Mouse (Mus musculus) CH12.LX (cell line): ENCODE data around the gene Casp3. TPM values are rescaled to one million over a fixed set of nuclear protein-coding genes. Genes with fewer than 3 reads are reported as not detected.

Experiments
- DNase-seq: peaks from one replicate; pipeline ENCODE4 v3.0.0-alpha.2; 2013; ENCODE audit errors: extremely low read depth
- H3K27ac ChIP-seq: 2 replicates; pipeline ENCODE4 v1.5.1; 2012; ENCODE audit warnings: low read depth, mild to moderate bottlenecking, control low read depth, moderate library complexity; ENCODE audit not compliant: insufficient read depth
- H3K27me3 ChIP-seq: replicated peaks from 2 replicates; pipeline ENCODE3; 2012; ENCODE audit warnings: inconsistent platforms
- H3K36me3 ChIP-seq, 2 experiments: replicated peaks in 1 of 2; 2 replicates each; pipeline versions ENCODE3 to v1.6.1; 2012; ENCODE audit warnings: inconsistent platforms in 1 of 2, low read length in 1 of 2, mild to moderate bottlenecking in 1 of 2, mixed read lengths in 1 of 2, moderate library complexity in 1 of 2; ENCODE audit not compliant: control insufficient read depth in 1 of 2, insufficient read depth in 1 of 2
- H3K4me1 ChIP-seq, 2 experiments: 2 replicates each; pipeline ENCODE4 v1.6.1; 2012; ENCODE audit warnings: inconsistent platforms in 1 of 2, moderate library complexity in 1 of 2; ENCODE audit not compliant: insufficient read depth in 2 of 2, control insufficient read depth in 1 of 2
- H3K4me2 ChIP-seq: 2 replicates; pipeline ENCODE4 v1.6.1; 2012; ENCODE audit warnings: low read depth, mild to moderate bottlenecking, control low read depth; ENCODE audit not compliant: poor library complexity, insufficient read depth, severe bottlenecking
- H3K4me3 ChIP-seq, 3 experiments: fragments of 150-350 bp in 1 of 3; sonication (generic) in 1 of 3; replicated peaks in 1 of 3; 2 replicates each; pipeline versions ENCODE3 to v1.5.1; 2011 to 2012; ENCODE audit warnings: low read depth in 2 of 3, low read length in 2 of 3, mild to moderate bottlenecking in 2 of 3, moderate library complexity in 2 of 3, control low read depth in 1 of 3, improper control_type of control experiment in 1 of 3, inconsistent platforms in 1 of 3, mixed read lengths in 1 of 3; ENCODE audit not compliant: poor library complexity in 1 of 3
- H3K79me2 ChIP-seq: replicated peaks from 2 replicates; pipeline ENCODE4 v1.6.1; 2012; ENCODE audit warnings: mild to moderate bottlenecking, moderate library complexity; ENCODE audit not compliant: control insufficient read depth, poor library complexity, insufficient read depth, severe bottlenecking; ENCODE audit errors: extremely low read depth
- H3K9ac ChIP-seq: 2 replicates; pipeline ENCODE4 v1.6.1; 2012; ENCODE audit warnings: low read depth, mild to moderate bottlenecking, control low read depth, moderate library complexity; ENCODE audit not compliant: insufficient read depth
- H3K9me3 ChIP-seq: replicated peaks from 2 replicates; pipeline ENCODE3; 2012; ENCODE audit warnings: low read length, inconsistent platforms, mixed read lengths
- CHD1 ChIP-seq: IDR thresholded peaks from 2 replicates; pipeline ENCODE4 v1.6.1; 2012; ENCODE audit warnings: low read depth, low read length, improper control_type of control experiment, inconsistent platforms
- ELF1 ChIP-seq: IDR thresholded peaks from 2 replicates; pipeline ENCODE4 v1.6.1; 2014; ENCODE audit warnings: low read depth, mild to moderate bottlenecking, inconsistent platforms, low read length, improper control_type of control experiment
- EP300 ChIP-seq: IDR thresholded peaks from 2 replicates; pipeline ENCODE4 v1.6.1; 2011; ENCODE audit warnings: low read length, improper control_type of control experiment
- GABPA ChIP-seq: IDR thresholded peaks from 2 replicates; pipeline ENCODE4 v1.6.1; 2012; ENCODE audit warnings: low read depth, low read length, improper control_type of control experiment, inconsistent platforms; ENCODE audit not compliant: insufficient replicate concordance
- HCFC1 ChIP-seq: IDR thresholded peaks from 2 replicates; pipeline ENCODE4 v1.6.1; 2012; ENCODE audit warnings: low read depth, mild to moderate bottlenecking, inconsistent platforms, low read length, improper control_type of control experiment
- IRF4 ChIP-seq: IDR thresholded peaks from 2 replicates; pipeline ENCODE4 v1.6.1; 2014; ENCODE audit warnings: low read depth, mild to moderate bottlenecking, inconsistent platforms, low read length, improper control_type of control experiment
- JUN ChIP-seq: IDR thresholded peaks from 2 replicates; pipeline ENCODE4 v1.6.1; 2011; ENCODE audit warnings: low read depth, mild to moderate bottlenecking, low read length, improper control_type of control experiment, moderate library complexity; ENCODE audit not compliant: insufficient read depth
- MAFK ChIP-seq: IDR thresholded peaks from 2 replicates; pipeline ENCODE4 v1.6.1; 2011; ENCODE audit warnings: low read length, improper control_type of control experiment; ENCODE audit not compliant: insufficient replicate concordance
- MAX ChIP-seq: IDR thresholded peaks from 2 replicates; pipeline ENCODE4 v1.6.1; 2011; ENCODE audit warnings: low read length, improper control_type of control experiment
- MEF2A ChIP-seq: IDR thresholded peaks from 2 replicates; pipeline ENCODE4 v1.6.1; 2014; ENCODE audit warnings: low read depth, mild to moderate bottlenecking, inconsistent platforms, low read length, improper control_type of control experiment, borderline replicate concordance
- MYC ChIP-seq: IDR thresholded peaks from 2 replicates; pipeline ENCODE4 v1.6.1; 2011; ENCODE audit warnings: low read depth, mild to moderate bottlenecking, improper control_type of control experiment, low read length
- NRF1 ChIP-seq: IDR thresholded peaks from 2 replicates; pipeline ENCODE4 v1.6.1; 2014; ENCODE audit warnings: low read depth, mild to moderate bottlenecking, inconsistent platforms, low read length, improper control_type of control experiment, moderate library complexity
- PAX5 ChIP-seq: IDR thresholded peaks from 2 replicates; pipeline ENCODE4 v1.6.1; 2012; ENCODE audit warnings: low read length, inconsistent platforms, mixed read lengths
- POLR2AphosphoS2 ChIP-seq: IDR thresholded peaks from 2 replicates; pipeline ENCODE4 v1.6.1; 2011; ENCODE audit warnings: low read depth, low read length, improper control_type of control experiment
- RCOR1 ChIP-seq: conservative IDR thresholded peaks from 2 replicates; pipeline ENCODE4 v1.6.1; 2012; ENCODE audit warnings: low read depth, mild to moderate bottlenecking, inconsistent platforms, low read length, improper control_type of control experiment
- SIN3A ChIP-seq: IDR thresholded peaks from 2 replicates; pipeline ENCODE4 v1.6.1; 2012; ENCODE audit warnings: low read length, improper control_type of control experiment, inconsistent platforms
- SMC3 ChIP-seq: IDR thresholded peaks from 2 replicates; pipeline ENCODE4 v1.6.1; 2011; ENCODE audit warnings: low read depth, low read length, improper control_type of control experiment
- TBP ChIP-seq: conservative IDR thresholded peaks from 2 replicates; pipeline ENCODE4 v1.6.1; 2011; ENCODE audit warnings: low read depth, low read length, improper control_type of control experiment
- TCF12 ChIP-seq: IDR thresholded peaks from 2 replicates; pipeline ENCODE4 v1.6.1; 2014; ENCODE audit warnings: low read depth, mild to moderate bottlenecking, inconsistent platforms, low read length, improper control_type of control experiment
- UBTF ChIP-seq: IDR thresholded peaks from 2 replicates; pipeline ENCODE4 v1.6.1; 2012; ENCODE audit warnings: low read depth, mild to moderate bottlenecking, inconsistent platforms, low read length, improper control_type of control experiment, moderate library complexity
- ZKSCAN1 ChIP-seq: IDR thresholded peaks from 2 replicates; pipeline ENCODE4 v1.6.1; 2012; ENCODE audit warnings: low read depth, inconsistent platforms, low read length, improper control_type of control experiment, borderline replicate concordance
- ZMIZ1 ChIP-seq: IDR thresholded peaks from 2 replicates; pipeline ENCODE4 v1.6.1; 2012; ENCODE audit warnings: low read depth, mild to moderate bottlenecking, inconsistent platforms, low read length, improper control_type of control experiment
- dilution Hi-C: fragments of 300-500 bp; cut with MboI; formaldehyde crosslinking; loops from 2 replicates; pipeline ENCODE4 v1.14.3; 2020; ENCODE audit warnings: low sequenced_read_pairs; ENCODE audit not compliant: extremely low pct_unique_long_range_greater_than_20kb, extremely low pct_ligation_motif_present
- in situ Hi-C: fragments of 300-500 bp; cut with MboI; formaldehyde crosslinking; loops from 3 replicates; pipeline ENCODE4 v1.14.3; 2019; ENCODE audit warnings: low sequenced_read_pairs, low pct_ligation_motif_present, low pct_unique_long_range_greater_than_20kb, mixed read lengths
- polyA plus RNA-seq: library from polyadenylated mRNA; unstranded; fragments of >175 nt; gene quantifications from 2 replicates; pipeline ENCODE4 v1.2.1, GENCODE M21; 2012; ENCODE audit warnings: low read depth; ENCODE audit not compliant: insufficient read length
- total RNA-seq, 2 experiments: library from RNA; depleted of rRNA; stranded (reverse); fragments of 300-350 nt in 1 of 2; fragments of >200 nt in 1 of 2; gene quantifications; 2 replicates each; pipeline ENCODE4 v1.2.3; 2012 to 2014

Casp3 gene
- total and polyA plus RNA-seq, 3 experiments = 43.7 to 105 (median 70.0) TPM

DNA sequence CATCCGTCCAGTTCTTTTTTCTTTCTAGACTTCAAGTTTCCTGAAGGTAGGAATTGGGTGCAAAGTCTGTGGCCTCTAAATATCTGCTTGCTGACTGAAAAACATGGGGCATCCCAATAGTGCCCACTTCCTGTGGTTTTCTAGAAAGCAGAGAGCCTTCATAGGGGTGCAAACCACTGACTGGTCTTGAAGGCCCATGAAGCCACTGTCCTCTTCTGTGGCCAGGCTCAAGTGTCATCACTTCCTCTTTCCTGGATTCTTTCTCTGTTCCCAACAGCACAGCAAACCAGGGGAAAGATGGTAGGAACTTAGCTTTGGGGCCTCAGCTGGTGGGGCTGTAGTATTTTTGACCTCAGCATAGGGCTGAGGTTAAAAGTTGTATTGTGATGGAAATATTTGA is 11.6 kb downstream of the Casp3 start:
- Histone ChIP-seq H3K79me2 (peaks cover 33% of the 10 kb centered on the region), H3K4me1 (peaks cover 20 to 55% of the 10 kb centered on the region in 2 experiments), H3K27me3 (no peaks in the 10 kb centered on the region), H3K4me2 (peak overlapping the region; percentile 96), H3K4me3 (no peak overlapping the region), H3K36me3 (peaks cover 17 to 35% of the 10 kb centered on the region in 2 experiments), H3K9me3 (no peaks in the 10 kb centered on the region), H3K27ac (peak overlapping the region; percentile 86; the same call in 1 of the 2 replicates), H3K9ac (peak overlapping the region; percentile 49; the same call in 1 of the 2 replicates)
- DNase-seq = peak; percentile 33
- TF ChIP-seq CHD1 = no peak
- TF ChIP-seq ELF1 = 0 out of 2 replicates have a peak, but pooled peaks have one; percentile 14
- TF ChIP-seq EP300 = peak; percentile 60; the same call in 1 of the 2 replicates
- TF ChIP-seq MAFK = 0 out of 2 replicates have a peak, but pooled peaks have one; percentile 25
- TF ChIP-seq HCFC1 = no peak
- TF ChIP-seq IRF4 = peak; percentile 58; the same call in 1 of the 2 replicates
- in situ Hi-C loops (no loop called here), dilution Hi-C loops (no loop called here)

DNA sequence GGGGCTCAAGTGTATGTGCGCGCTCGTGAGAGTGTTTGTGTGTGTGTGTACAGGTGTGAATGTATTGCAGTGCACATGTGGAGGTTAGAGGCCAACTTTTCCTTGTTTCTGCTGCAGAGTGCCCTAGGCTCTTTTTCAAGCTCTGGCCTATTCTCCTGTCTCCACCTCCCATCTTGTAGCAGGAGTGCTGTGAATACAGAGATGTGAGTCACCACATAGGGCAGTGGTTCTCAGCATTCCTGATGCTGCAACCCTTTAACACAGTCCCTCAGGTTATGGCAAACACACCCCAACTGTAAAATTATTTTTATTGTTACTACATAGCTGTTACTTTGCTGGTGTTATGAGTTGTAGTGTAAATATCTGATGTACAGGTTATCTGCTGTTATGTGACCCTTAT is 13.3 kb downstream of the Casp3 start:
- Histone ChIP-seq H3K36me3 (peaks cover 31 to 53% of the 10 kb centered on the region in 2 experiments), H3K9me3 (no peaks in the 10 kb centered on the region), H3K27ac (no peak overlapping the region), H3K4me1 (peaks cover 18 to 41% of the 10 kb centered on the region in 2 experiments), H3K4me2 (no peak overlapping the region), H3K4me3 (no peak overlapping the region), H3K9ac (no peak overlapping the region), H3K27me3 (no peaks in the 10 kb centered on the region), H3K79me2 (peaks cover 25% of the 10 kb centered on the region)
- dilution Hi-C loops (no loop called here), in situ Hi-C loops (no loop called here)
- DNase-seq = no peak
- TF ChIP-seq NRF1 (no peak), POLR2AphosphoS2 (no peak), MAX (no peak), JUN (no peak), CHD1 (no peak), PAX5 (no peak), MEF2A (no peak), SMC3 (no peak), SIN3A (no peak), TCF12 (no peak), ZMIZ1 (no peak), RCOR1 (no peak), ZKSCAN1 (no peak), MYC (no peak), UBTF (no peak), GABPA (no peak), TBP (no peak)
